Mouse (Mus musculus) limb, embryonic 11.5 days (tissue): ENCODE results near the gene Ffar4. TPM values are rescaled to one million over a fixed set of nuclear protein-coding genes. Genes with fewer than 3 reads are reported as not detected.

ENCODE experiments used
- ATAC-seq: fragments of 200-750 bp; cut with Nextera tagmentation; 2 replicates; pipeline ENCODE4 v1.8.0; 2017; ENCODE audit warnings: low read depth; ENCODE audit not compliant: insufficient number of reproducible peaks, low FRiP score, low TSS enrichment
- DNase-seq: peaks from one replicate; pipeline ENCODE4 v3.0.0-alpha.2; 2015; ENCODE audit warnings: low spot score
- H3K27ac ChIP-seq: fragments of 300-500 bp; sonication (generic); replicated peaks from 2 replicates; pipeline ENCODE4 v1.5.1; 2014; ENCODE audit warnings: low read depth, mild to moderate bottlenecking, low read length
- H3K27me3 ChIP-seq: fragments of 300-500 bp; sonication (generic); 2 replicates; pipeline ENCODE4 v1.6.1; 2014; ENCODE audit warnings: mild to moderate bottlenecking, low read length, mixed read lengths; ENCODE audit not compliant: control insufficient read depth, insufficient read depth
- H3K36me3 ChIP-seq: fragments of 300-500 bp; sonication (generic); 2 replicates; pipeline ENCODE4 v1.6.1; 2014; ENCODE audit warnings: mild to moderate bottlenecking, low read length, moderate library complexity, mixed read lengths; ENCODE audit not compliant: control insufficient read depth, insufficient read depth
- H3K4me1 ChIP-seq: fragments of 300-500 bp; sonication (generic); 2 replicates; pipeline ENCODE4 v1.6.1; 2014; ENCODE audit warnings: low read length, mixed read lengths; ENCODE audit not compliant: control insufficient read depth, insufficient read depth
- H3K4me2 ChIP-seq: fragments of 300-500 bp; sonication (generic); 2 replicates; pipeline ENCODE4 v1.6.1; 2014; ENCODE audit warnings: low read depth, mild to moderate bottlenecking, moderate library complexity; ENCODE audit not compliant: severe bottlenecking
- H3K4me3 ChIP-seq: fragments of 300-500 bp; sonication (generic); 2 replicates; pipeline ENCODE4 v1.5.1; 2014; ENCODE audit warnings: low read depth, low read length
- H3K9ac ChIP-seq: fragments of 300-500 bp; sonication (generic); 2 replicates; pipeline ENCODE4 v1.6.1; 2014; ENCODE audit warnings: mild to moderate bottlenecking, low read length
- H3K9me3 ChIP-seq: fragments of 300-500 bp; sonication (generic); 2 replicates; pipeline ENCODE4 v1.6.1; 2016; ENCODE audit warnings: low read length; ENCODE audit not compliant: control insufficient read depth
- WGBS: fragments of 180-500 bp; shearing (Covaris S2); extraction: QIAGEN DNeasy Blood & Tissue Kit; methylation state at CpG from one replicate; pipeline ENCODE4 v1.1.7; 2014; 5-methylcytosine and 5-hydroxymethylcytosine counted together
- polyA plus RNA-seq: library from polyadenylated mRNA; unstranded; fragments of >200 nt; fragmentation: Nextera tagmentation; extraction: Ambion mirVana; gene quantifications from 2 replicates; pipeline ENCODE4 v1.2.1, GENCODE M21; 2014

Ffar4 gene
- polyA plus RNA-seq, 1 experiment from 2014 or later: 0.72 TPM

DNA sequence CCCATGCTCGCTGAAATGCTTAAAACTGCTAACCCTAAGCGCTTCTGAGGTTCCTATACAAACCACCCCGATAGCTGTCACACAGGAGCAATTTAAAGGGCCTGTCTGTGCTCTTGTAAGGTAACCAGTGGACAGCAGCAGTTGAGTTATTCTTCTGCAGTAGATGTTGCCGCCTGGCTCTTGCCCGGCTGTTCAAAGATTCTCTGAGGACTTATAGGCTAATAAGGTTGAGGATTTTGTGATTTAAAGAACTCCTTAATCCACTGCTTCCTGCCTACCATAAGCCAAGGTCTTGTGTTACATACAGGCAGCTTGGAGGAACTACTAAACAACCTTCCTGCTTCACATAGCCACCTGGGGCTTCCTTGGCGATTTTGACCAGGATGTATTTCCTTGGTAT is 35.6 kb downstream of the Ffar4 start, which contains the start of gene Pde6c:
Gene Pde6c, plus strand, starts transcription at position 301 of the 400 bp plus-strand sequence.
- no peak for DNase-seq
- Histone ChIP-seq H3K4me2 (no peak within 1 kb of the TSS), H3K4me3 (no peak within 1 kb of the TSS), H3K9me3 (no peaks in the 10 kb centered on the region), H3K27me3 (no peaks in the 10 kb centered on the region), H3K9ac (no peak within 1 kb of the TSS), H3K4me1 (0 out of 2 replicates have a peak, but pooled peaks cover 3% of the 10 kb centered on the region), H3K36me3 (no peaks in the 10 kb centered on the region), H3K27ac (no peak within 1 kb of the TSS)
- 74% methylated on average over 6 of the region's 6 CpGs for WGBS
- no peak for ATAC-seq

GRCm38 (mm10) chr19:38133986-38134385 is 37.1 kb downstream of the Ffar4 start:
- no peaks in the 10 kb centered on the region for H3K36me3 ChIP-seq
- no peaks in the 10 kb centered on the region for H3K9me3 ChIP-seq
- H3K9ac ChIP-seq: no peak overlapping the region
- H3K27me3 ChIP-seq: no peaks in the 10 kb centered on the region
- no peak overlapping the region for H3K4me3 ChIP-seq
- no peak overlapping the region for H3K4me2 ChIP-seq
- no peak for DNase-seq
- WGBS: 74% methylated on average over 11 of the region's 11 CpGs
- 0 out of 2 replicates have a peak, but pooled peaks cover 3% of the 10 kb centered on the region for H3K4me1 ChIP-seq
- no peak for ATAC-seq
- H3K27ac ChIP-seq: no peak overlapping the region

DNA sequence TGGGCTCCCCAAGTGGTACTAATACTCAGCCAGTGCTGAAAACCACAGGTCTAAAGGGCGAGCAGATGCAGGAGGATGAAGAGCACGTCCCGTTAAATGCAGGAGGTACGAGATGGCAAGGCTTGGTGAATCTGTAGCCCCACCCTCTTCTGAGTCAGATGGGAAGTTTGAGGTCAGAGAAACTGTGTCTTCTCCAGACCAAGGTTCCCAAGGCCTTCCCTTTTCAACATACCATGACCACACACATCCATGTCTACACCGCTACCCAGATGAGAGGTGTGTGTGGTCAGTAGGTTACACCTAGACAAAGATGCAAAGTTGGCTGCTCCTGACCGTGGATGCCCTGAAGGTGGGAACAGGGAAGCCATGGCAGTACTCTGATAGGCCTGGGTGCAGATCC is 37.9 kb downstream of the Ffar4 start:
- H3K27ac ChIP-seq: no peak overlapping the region
- 92% methylated on average over 6 of the region's 6 CpGs for WGBS
- no peaks in the 10 kb centered on the region for H3K9me3 ChIP-seq
- ATAC-seq (no peak), DNase-seq (no peak)
- 0 out of 2 replicates have a peak, but pooled peaks cover 3% of the 10 kb centered on the region for H3K4me1 ChIP-seq
- no peaks in the 10 kb centered on the region for H3K27me3 ChIP-seq
- no peak overlapping the region for H3K9ac ChIP-seq
- no peak overlapping the region for H3K4me3 ChIP-seq
- H3K36me3 ChIP-seq: no peaks in the 10 kb centered on the region
- no peak overlapping the region for H3K4me2 ChIP-seq

DNA sequence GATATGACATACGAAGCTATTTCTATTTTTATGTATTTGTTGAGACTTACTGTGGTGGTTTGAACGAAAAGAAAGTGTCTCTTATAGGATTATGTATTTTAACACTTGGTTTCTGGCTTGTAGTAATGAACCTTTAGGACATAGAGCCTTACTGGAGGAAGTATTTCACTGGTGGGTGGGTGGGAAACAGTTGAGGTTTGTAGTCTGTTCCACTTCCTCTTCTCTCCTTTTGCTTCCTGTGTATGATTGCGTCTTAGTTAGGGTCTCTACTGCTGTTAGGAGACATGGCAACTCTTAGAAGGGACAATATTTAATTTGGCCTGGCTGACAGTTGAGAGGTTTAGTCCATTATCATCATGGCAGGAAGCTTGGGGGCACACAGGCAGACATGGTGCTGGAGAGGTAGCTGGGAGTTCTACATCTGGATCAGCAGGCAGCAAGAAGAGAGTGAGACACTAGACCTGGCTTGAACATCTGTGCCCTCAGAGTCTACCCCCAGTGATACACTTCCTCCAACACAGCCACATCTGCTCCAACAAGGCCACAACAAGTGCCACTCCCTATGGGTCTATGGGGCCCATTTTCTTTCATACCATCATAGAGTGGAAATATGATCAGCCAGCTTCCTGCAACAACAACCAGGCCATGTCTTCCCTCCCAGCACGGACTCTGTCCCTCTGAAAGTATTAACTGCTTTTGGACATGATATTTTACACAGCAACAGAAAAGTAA is 46.8 kb downstream of the Ffar4 start:
- Histone ChIP-seq H3K27me3 (no peaks in the 10 kb centered on the region), H3K4me1 (no peaks in the 10 kb centered on the region), H3K4me2 (no peak overlapping the region), H3K9ac (no peak overlapping the region), H3K4me3 (no peak overlapping the region), H3K9me3 (no peaks in the 10 kb centered on the region), H3K36me3 (no peaks in the 10 kb centered on the region), H3K27ac (no peak overlapping the region)
- ATAC-seq (no peak), DNase-seq (no peak)
- 74% methylated on average over 4 of the region's 4 CpGs for WGBS

- ATAC-seq: no peak
- no peaks in the 10 kb centered on the region for H3K4me1 ChIP-seq
- H3K4me3 ChIP-seq: no peak overlapping the region
- DNase-seq: no peak
- WGBS: 94% methylated on average over 1 of the region's 1 CpGs
- H3K9ac ChIP-seq: no peak overlapping the region
- H3K36me3 ChIP-seq: no peaks in the 10 kb centered on the region
- no peak overlapping the region for H3K4me2 ChIP-seq
- no peak overlapping the region for H3K27ac ChIP-seq
- H3K27me3 ChIP-seq: no peaks in the 10 kb centered on the region
- no peaks in the 10 kb centered on the region for H3K9me3 ChIP-seq
These were observed 59.4 kb downstream of the Ffar4 start for GRCm38 (mm10) chr19:38156243-38156642.

- H3K4me3 ChIP-seq: no peak overlapping the region
- no peak overlapping the region for H3K9ac ChIP-seq
- 93% methylated on average over 21 of the region's 21 CpGs for WGBS
These were observed 64.9 kb downstream of the Ffar4 start for GRCm38 (mm10) chr19:38161648-38162354.

More at GRCm38 (mm10) chr19:38161648-38162354, 64.9 kb downstream of the Ffar4 start:
- no peak for ATAC-seq
- no peak overlapping the region for H3K27ac ChIP-seq
- DNase-seq: no peak
- H3K9me3 ChIP-seq: no peaks in the 10 kb centered on the region
- no peak overlapping the region for H3K4me2 ChIP-seq
- H3K4me1 ChIP-seq: no peaks in the 10 kb centered on the region
- no peaks in the 10 kb centered on the region for H3K36me3 ChIP-seq
- H3K27me3 ChIP-seq: no peaks in the 10 kb centered on the region

Other genes with a start within 250 kb of the Ffar4 start
- 3.1 and 4.0 TPM in 2 replicates for gene Myof, start 53.5 kb upstream of the Ffar4 start, polyA plus RNA-seq
- gene Cep55, start 42.1 kb upstream of the Ffar4 start, polyA plus RNA-seq: 34.9 and 38.9 TPM in 2 replicates
- gene Rbp4, start 28.2 kb downstream of the Ffar4 start, polyA plus RNA-seq: 4.2 and 6.1 TPM in 2 replicates
- 0.09 TPM in 1 of 2 replicates, not detected in the other for gene Pde6c, start 35.7 kb downstream of the Ffar4 start, polyA plus RNA-seq
- gene Fra10ac1, start 127.1 kb downstream of the Ffar4 start, polyA plus RNA-seq: 48.2 and 48.7 TPM in 2 replicates
- gene Lgi1, start 167.5 kb downstream of the Ffar4 start, polyA plus RNA-seq: 0.30 and 0.69 TPM in 2 replicates